Mouse (Mus musculus): ENCODE results near the gene Abcb7. TPM values are rescaled to one million over a fixed set of nuclear protein-coding genes. Genes with fewer than 3 reads are reported as not detected.
A peak's percentile ranks its signal among the peaks of the same experiment; 100 is the strongest.
"Not testable (repeated sequence)": the region's sequence is repeated elsewhere in the genome, so short reads cannot be mapped to it uniquely, and the experiment has no call there.

Gene Abcb7
- polyA plus RNA-seq, 1 experiment from 2014 or later, result 10.3 TPM

GRCm38 (mm10) chrX:104348146-104348545 lies 65.5 kb downstream of the Abcb7 start:
- ATAC-seq, result peak; percentile 60; the same call in 1 of the 2 replicates
- H3K4me3 ChIP-seq (replicated peaks), result not testable (repeated sequence)

GRCm38 (mm10) chrX:104291721-104292120 lies 121.9 kb downstream of the Abcb7 start:
- H3K27ac ChIP-seq, result no peak overlapping the region
- H3K4me3 ChIP-seq (replicated peaks), result no peak overlapping the region
- H3K36me3 ChIP-seq, result no peaks in the 10 kb centered on the region
- ATAC-seq, result no peak
- H3K27me3 ChIP-seq, result no peaks in the 10 kb centered on the region
- no peaks in the 10 kb centered on the region for H3K9me3 ChIP-seq
- no peak overlapping the region for H3K9ac ChIP-seq (replicated peaks)
- no peak overlapping the region for H3K4me2 ChIP-seq (replicated peaks)
- no peaks in the 10 kb centered on the region for H3K4me1 ChIP-seq (replicated peaks)

More at GRCm38 (mm10) chrX:104348146-104348545, 65.5 kb downstream of the Abcb7 start:
- H3K27ac ChIP-seq; H3K9me3 ChIP-seq; H3K9ac ChIP-seq (replicated peaks); H3K4me2 ChIP-seq (replicated peaks); H3K27me3 ChIP-seq; H3K4me1 ChIP-seq (replicated peaks); H3K36me3 ChIP-seq: not testable (repeated sequence)
- WGBS, result 87% methylated on average over 27 of the region's 31 CpGs

- H3K27ac ChIP-seq, result no peak overlapping the region
- no peaks in the 10 kb centered on the region for H3K36me3 ChIP-seq
- H3K9me3 ChIP-seq, result no peaks in the 10 kb centered on the region
- no peak overlapping the region for H3K4me3 ChIP-seq (replicated peaks)
- WGBS, result 81% methylated on average over 1 of the region's 1 CpGs
- H3K4me2 ChIP-seq (replicated peaks), result no peak overlapping the region
- H3K9ac ChIP-seq (replicated peaks), result no peak overlapping the region
- H3K4me1 ChIP-seq (replicated peaks), result no peaks in the 10 kb centered on the region
- H3K27me3 ChIP-seq, result peaks cover 4% of the 10 kb centered on the region; the same call in 1 of the 2 replicates
- no peak for ATAC-seq
Measured at GRCm38 (mm10) chrX:104279828-104280227, 133.8 kb downstream of the Abcb7 start.

- Histone ChIP-seq H3K27ac (no peak overlapping the region), H3K4me1 (replicated peaks) (no peaks in the 10 kb centered on the region), H3K4me2 (replicated peaks) (no peak overlapping the region), H3K4me3 (replicated peaks) (no peak overlapping the region), H3K9me3 (no peaks in the 10 kb centered on the region), H3K27me3 (peaks cover 2% of the 10 kb centered on the region; the same call in 1 of the 2 replicates), H3K36me3 (no peaks in the 10 kb centered on the region), H3K9ac (replicated peaks) (no peak overlapping the region)
- no peak for ATAC-seq
- 68% methylated on average over 2 of the region's 2 CpGs for WGBS
Measured at GRCm38 (mm10) chrX:104264371-104264770, 149.3 kb downstream of the Abcb7 start.

GRCm38 (mm10) chrX:104262468-104262867 lies 151.2 kb downstream of the Abcb7 start:
- 94% methylated on average over 1 of the region's 1 CpGs for WGBS
- no peak for ATAC-seq
- H3K27ac ChIP-seq, result no peak overlapping the region
- no peaks in the 10 kb centered on the region for H3K36me3 ChIP-seq
- H3K4me3 ChIP-seq (replicated peaks), result no peak overlapping the region
- H3K9me3 ChIP-seq, result no peaks in the 10 kb centered on the region
- H3K4me2 ChIP-seq (replicated peaks), result no peak overlapping the region
- peaks cover 2% of the 10 kb centered on the region; the same call in 1 of the 2 replicates for H3K27me3 ChIP-seq
- H3K4me1 ChIP-seq (replicated peaks), result no peaks in the 10 kb centered on the region
- H3K9ac ChIP-seq (replicated peaks), result no peak overlapping the region

- Histone ChIP-seq H3K4me3 (replicated peaks) (no peak overlapping the region), H3K4me2 (replicated peaks) (no peak overlapping the region), H3K36me3 (no peaks in the 10 kb centered on the region), H3K9me3 (no peaks in the 10 kb centered on the region), H3K27me3 (peaks cover 2% of the 10 kb centered on the region; the same call in 1 of the 2 replicates), H3K27ac (no peak overlapping the region), H3K4me1 (replicated peaks) (no peaks in the 10 kb centered on the region), H3K9ac (replicated peaks) (no peak overlapping the region)
- WGBS, result 69% methylated on average over 1 of the region's 1 CpGs
- no peak for ATAC-seq
Measured at GRCm38 (mm10) chrX:104256561-104256960, 157.1 kb downstream of the Abcb7 start.

Other genes with a start within 250 kb of the Abcb7 start
- 12.1 and 12.3 TPM in 2 replicates for gene Nexmif, start 212.7 kb downstream of the Abcb7 start, polyA plus RNA-seq (2015; fragmentation: Nextera tagmentation; extraction: Ambion mirVana)
- 1.3 and 1.6 TPM in 2 replicates for gene Uprt, start 69.0 kb upstream of the Abcb7 start, polyA plus RNA-seq (2015; fragmentation: Nextera tagmentation; extraction: Ambion mirVana)

Data from midbrain, embryonic 13.5 days (tissue).